Mouse (Mus musculus) retina, adult 2 months (tissue): ENCODE results near the gene Pcp4.

Experiments used
- DNase-seq: peaks from one replicate; pipeline ENCODE4 v3.0.0-alpha.2; 2012; ENCODE audit warnings: low read depth, low spot score

The Pcp4 gene

GRCm38 (mm10) chr16:96487007-96487684 lies 19.7 kb downstream of the Pcp4 start:
- DNase-seq: no peak

- DNase-seq: no peak
Observed at GRCm38 (mm10) chr16:96488038-96488437, 20.6 kb downstream of the Pcp4 start.

- no peak for DNase-seq
Observed at GRCm38 (mm10) chr16:96491530-96491929, 24.1 kb downstream of the Pcp4 start.

- no peak for DNase-seq
Observed at GRCm38 (mm10) chr16:96494079-96494478, 26.7 kb downstream of the Pcp4 start.

GRCm38 (mm10) chr16:96498951-96499350 lies 31.5 kb downstream of the Pcp4 start:
- no peak for DNase-seq

- DNase-seq: no peak
Observed at GRCm38 (mm10) chr16:96501241-96501640, 33.8 kb downstream of the Pcp4 start.

GRCm38 (mm10) chr16:96502586-96502985 lies 35.2 kb downstream of the Pcp4 start:
- DNase-seq: no peak

- no peak for DNase-seq
Observed at GRCm38 (mm10) chr16:96514466-96514865, 47.1 kb downstream of the Pcp4 start.

GRCm38 (mm10) chr16:96527476-96527875 lies 60.1 kb downstream of the Pcp4 start:
- no peak for DNase-seq

- no peak for DNase-seq
Observed at GRCm38 (mm10) chr16:96528471-96528870, 61.1 kb downstream of the Pcp4 start.

GRCm38 (mm10) chr16:96529896-96530568 lies 62.6 kb downstream of the Pcp4 start:
- no peak for DNase-seq

GRCm38 (mm10) chr16:96530569-96530898 lies 63.1 kb downstream of the Pcp4 start:
- no peak for DNase-seq

GRCm38 (mm10) chr16:96531029-96531428 lies 63.6 kb downstream of the Pcp4 start:
- no peak for DNase-seq

- DNase-seq: peak; percentile 26
Observed at GRCm38 (mm10) chr16:96533710-96534109, 66.3 kb downstream of the Pcp4 start.

- DNase-seq: no peak
Observed at GRCm38 (mm10) chr16:96535271-96535670, 67.9 kb downstream of the Pcp4 start.

- no peak for DNase-seq
Observed at GRCm38 (mm10) chr16:96536426-96536825, 69.0 kb downstream of the Pcp4 start.

- no peak for DNase-seq
Observed at GRCm38 (mm10) chr16:96539091-96539490, 71.7 kb downstream of the Pcp4 start.

- DNase-seq: no peak
Observed at GRCm38 (mm10) chr16:96541056-96541455, 73.7 kb downstream of the Pcp4 start.

GRCm38 (mm10) chr16:96552680-96553079 lies 85.3 kb downstream of the Pcp4 start:
- no peak for DNase-seq

GRCm38 (mm10) chr16:96555412-96555811 lies 88.0 kb downstream of the Pcp4 start:
- no peak for DNase-seq

GRCm38 (mm10) chr16:96556621-96557020 lies 89.2 kb downstream of the Pcp4 start:
- no peak for DNase-seq

GRCm38 (mm10) chr16:96558341-96558740 lies 90.9 kb downstream of the Pcp4 start:
- no peak for DNase-seq

GRCm38 (mm10) chr16:96559796-96560195 lies 92.4 kb downstream of the Pcp4 start:
- DNase-seq: no peak
